Mouse (Mus musculus): ENCODE data around the gene Acss3. TPM values are rescaled to one million over a fixed set of nuclear protein-coding genes. Genes with fewer than 3 reads are reported as not detected.

Gene Acss3
- polyA plus RNA-seq, 1 experiment from 2014 or later: 1.9 TPM

GRCm38 (mm10) chr10:107122744-107123528, 532 bp downstream of the Acss3 start:
- H3K9ac ChIP-seq (replicated peaks): peak overlapping the region; percentile 58
- H3K4me3 ChIP-seq (ENCODE audit: low read depth, low read length): peak overlapping the region; percentile 52
- DNase-seq (no peak), ATAC-seq (peak; percentile 13; the same call in 1 of the 2 replicates)
- H3K9me3 ChIP-seq (ENCODE audit: low read length): no peaks in the 10 kb centered on the region
- H3K27ac ChIP-seq (ENCODE audit: low read depth): peak overlapping the region; percentile 55; the same call in 1 of the 2 replicates
- no peaks in the 10 kb centered on the region for H3K4me1 ChIP-seq (ENCODE audit: insufficient read depth)
- H3K4me2 ChIP-seq (ENCODE audit: low read depth, low read length): peak overlapping the region; percentile 60
- 18% methylated on average over 9 of the region's 9 CpGs for WGBS (ENCODE audit: insufficient replicate concordance)
- H3K36me3 ChIP-seq (replicated peaks; ENCODE audit: insufficient read depth, low read length): no peaks in the 10 kb centered on the region
- H3K27me3 ChIP-seq (ENCODE audit: insufficient read depth, low read length): no peaks in the 10 kb centered on the region
- TF ChIP-seq CTCF (IDR thresholded peaks at IDR 0.05; ENCODE audit: low read depth) (no peak), EP300 (IDR thresholded peaks at IDR 0.05; ENCODE audit: low read depth) (no peak)

GRCm38 (mm10) chr10:107121301-107121700, 2.2 kb downstream of the Acss3 start:
- Histone ChIP-seq H3K27me3 (ENCODE audit: insufficient read depth, low read length) (no peaks in the 10 kb centered on the region), H3K27ac (ENCODE audit: low read depth) (no peak overlapping the region), H3K4me1 (ENCODE audit: insufficient read depth) (no peaks in the 10 kb centered on the region), H3K9ac (replicated peaks) (no peak overlapping the region), H3K36me3 (replicated peaks; ENCODE audit: insufficient read depth, low read length) (no peaks in the 10 kb centered on the region), H3K9me3 (ENCODE audit: low read length) (no peaks in the 10 kb centered on the region), H3K4me2 (ENCODE audit: low read depth, low read length) (no peak overlapping the region), H3K4me3 (ENCODE audit: low read depth, low read length) (no peak overlapping the region)
- DNase-seq: peak; percentile 26
- peak; percentile 56 for ATAC-seq
- TF ChIP-seq EP300 (IDR thresholded peaks at IDR 0.05; ENCODE audit: low read depth) (peak; percentile 25; the same call in 1 of the 2 replicates), CTCF (IDR thresholded peaks at IDR 0.05; ENCODE audit: low read depth) (no peak)
- WGBS (ENCODE audit: insufficient replicate concordance): 88% methylated on average over 9 of the region's 9 CpGs

GRCm38 (mm10) chr10:107119135-107119534, 4.3 kb downstream of the Acss3 start:
- 76% methylated on average over 2 of the region's 2 CpGs for WGBS (ENCODE audit: insufficient replicate concordance)
- H3K4me2 ChIP-seq (ENCODE audit: low read depth, low read length): no peak overlapping the region
- DNase-seq (no peak), ATAC-seq (no peak)
- TF ChIP-seq CTCF (IDR thresholded peaks at IDR 0.05; ENCODE audit: low read depth) (no peak), EP300 (IDR thresholded peaks at IDR 0.05; ENCODE audit: low read depth) (no peak)
- H3K36me3 ChIP-seq (replicated peaks; ENCODE audit: insufficient read depth, low read length): no peaks in the 10 kb centered on the region
- H3K4me3 ChIP-seq (ENCODE audit: low read depth, low read length): no peak overlapping the region
- no peak overlapping the region for H3K9ac ChIP-seq (replicated peaks)
- H3K9me3 ChIP-seq (ENCODE audit: low read length): no peaks in the 10 kb centered on the region
- no peaks in the 10 kb centered on the region for H3K4me1 ChIP-seq (ENCODE audit: insufficient read depth)
- no peaks in the 10 kb centered on the region for H3K27me3 ChIP-seq (ENCODE audit: insufficient read depth, low read length)
- H3K27ac ChIP-seq (ENCODE audit: low read depth): no peak overlapping the region

GRCm38 (mm10) chr10:107116709-107117267, 6.7 kb downstream of the Acss3 start:
- no peak overlapping the region for H3K4me2 ChIP-seq (ENCODE audit: low read depth, low read length)
- no peaks in the 10 kb centered on the region for H3K4me1 ChIP-seq (ENCODE audit: insufficient read depth)
- H3K27ac ChIP-seq (ENCODE audit: low read depth): no peak overlapping the region
- no peaks in the 10 kb centered on the region for H3K36me3 ChIP-seq (replicated peaks; ENCODE audit: insufficient read depth, low read length)
- 59% methylated on average over 4 of the region's 4 CpGs for WGBS (ENCODE audit: insufficient replicate concordance)
- TF ChIP-seq EP300 (IDR thresholded peaks at IDR 0.05; ENCODE audit: low read depth) (no peak), CTCF (IDR thresholded peaks at IDR 0.05; ENCODE audit: low read depth) (no peak)
- ATAC-seq: no peak
- H3K27me3 ChIP-seq (ENCODE audit: insufficient read depth, low read length): no peaks in the 10 kb centered on the region
- no peak overlapping the region for H3K9ac ChIP-seq (replicated peaks)
- DNase-seq: no peak
- no peak overlapping the region for H3K4me3 ChIP-seq (ENCODE audit: low read depth, low read length)
- H3K9me3 ChIP-seq (ENCODE audit: low read length): no peaks in the 10 kb centered on the region

- Histone ChIP-seq H3K27ac (ENCODE audit: low read depth) (no peak overlapping the region), H3K9me3 (ENCODE audit: low read length) (no peaks in the 10 kb centered on the region), H3K9ac (replicated peaks) (no peak overlapping the region), H3K4me1 (ENCODE audit: insufficient read depth) (no peaks in the 10 kb centered on the region), H3K36me3 (replicated peaks; ENCODE audit: insufficient read depth, low read length) (no peaks in the 10 kb centered on the region), H3K4me2 (ENCODE audit: low read depth, low read length) (no peak overlapping the region), H3K4me3 (ENCODE audit: low read depth, low read length) (no peak overlapping the region), H3K27me3 (ENCODE audit: insufficient read depth, low read length) (no peaks in the 10 kb centered on the region)
- no peak for ATAC-seq
- TF ChIP-seq EP300 (IDR thresholded peaks at IDR 0.05; ENCODE audit: low read depth): no peak
- no peak for TF ChIP-seq CTCF (IDR thresholded peaks at IDR 0.05; ENCODE audit: low read depth)
- 47% methylated on average over 1 of the region's 1 CpGs for WGBS (ENCODE audit: insufficient replicate concordance)
- no peak for DNase-seq
Observed at GRCm38 (mm10) chr10:107115930-107116642, 7.4 kb downstream of the Acss3 start.

DNA sequence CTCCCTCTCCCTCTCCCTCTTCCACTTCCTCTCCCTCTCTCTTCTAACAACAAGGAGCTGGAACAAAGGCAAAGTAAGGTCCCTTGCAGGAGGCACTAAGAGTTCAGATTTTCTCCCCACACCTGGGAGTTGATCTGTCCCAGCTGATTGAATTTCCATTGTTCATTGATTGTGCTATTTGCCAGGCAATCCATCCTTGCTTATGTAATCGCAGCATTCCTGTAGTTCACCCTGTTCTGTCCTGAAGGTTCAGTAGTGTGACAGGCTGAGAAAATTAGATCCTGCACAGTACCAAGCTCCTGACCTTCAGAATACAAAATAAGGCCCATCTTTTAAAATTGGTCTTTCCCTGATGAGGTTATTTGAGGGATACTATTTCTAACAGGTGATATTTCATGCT, 8.3 kb downstream of the Acss3 start:
- no peak for DNase-seq
- H3K27me3 ChIP-seq (ENCODE audit: insufficient read depth, low read length): no peaks in the 10 kb centered on the region
- H3K4me2 ChIP-seq (ENCODE audit: low read depth, low read length): no peak overlapping the region
- no peaks in the 10 kb centered on the region for H3K9me3 ChIP-seq (ENCODE audit: low read length)
- H3K27ac ChIP-seq (ENCODE audit: low read depth): no peak overlapping the region
- no peaks in the 10 kb centered on the region for H3K4me1 ChIP-seq (ENCODE audit: insufficient read depth)
- TF ChIP-seq EP300 (IDR thresholded peaks at IDR 0.05; ENCODE audit: low read depth): no peak
- TF ChIP-seq CTCF (IDR thresholded peaks at IDR 0.05; ENCODE audit: low read depth): no peak
- no peaks in the 10 kb centered on the region for H3K36me3 ChIP-seq (replicated peaks; ENCODE audit: insufficient read depth, low read length)
- no peak overlapping the region for H3K9ac ChIP-seq (replicated peaks)
- WGBS (ENCODE audit: insufficient replicate concordance): 55% methylated on average over 1 of the region's 1 CpGs
- H3K4me3 ChIP-seq (ENCODE audit: low read depth, low read length): no peak overlapping the region
- ATAC-seq: no peak

Data from liver, postnatal 0 days (tissue).